Mouse (Mus musculus) hindbrain, postnatal 0 days (tissue): ENCODE data around the gene Mdm4. TPM values are rescaled to one million over a fixed set of nuclear protein-coding genes. Genes with fewer than 3 reads are reported as not detected.

ENCODE experiments used
- ATAC-seq: fragments of 200-750 bp; cut with Nextera tagmentation; 2 replicates; pipeline ENCODE4 v1.8.0; 2017; ENCODE audit warnings: mild to moderate bottlenecking, moderate TSS enrichment, moderate library complexity
- DNase-seq: peaks from one replicate; pipeline ENCODE4 v3.0.0-alpha.2; 2015; ENCODE audit warnings: low spot score
- H3K27ac ChIP-seq: fragments of 300-500 bp; sonication (generic); 2 replicates; pipeline ENCODE4 v1.5.1; 2014; ENCODE audit warnings: mild to moderate bottlenecking
- H3K27me3 ChIP-seq: fragments of 300-500 bp; sonication (generic); 2 replicates; pipeline ENCODE4 v1.6.1; 2014; ENCODE audit warnings: low read length, mixed read lengths; ENCODE audit not compliant: insufficient read depth
- H3K36me3 ChIP-seq: fragments of 300-500 bp; sonication (generic); 2 replicates; pipeline ENCODE4 v1.6.1; 2014; ENCODE audit warnings: low read length, mixed read lengths; ENCODE audit not compliant: insufficient read depth
- H3K4me1 ChIP-seq: fragments of 300-500 bp; sonication (generic); 2 replicates; pipeline ENCODE4 v1.6.1; 2014; ENCODE audit warnings: antibody characterized with exemption, low read length, mixed read lengths; ENCODE audit not compliant: insufficient read depth
- H3K4me2 ChIP-seq: fragments of 300-500 bp; sonication (generic); 2 replicates; pipeline ENCODE4 v1.6.1; 2014; ENCODE audit warnings: low read depth, mild to moderate bottlenecking, low read length, moderate library complexity, mixed read lengths
- H3K4me3 ChIP-seq: fragments of 300-500 bp; sonication (generic); 2 replicates; pipeline ENCODE4 v1.5.1; 2014; ENCODE audit warnings: low read length
- H3K9ac ChIP-seq: fragments of 300-500 bp; sonication (generic); replicated peaks from 2 replicates; pipeline ENCODE4 v1.6.1; 2014; ENCODE audit warnings: mild to moderate bottlenecking, low read length, moderate library complexity, mixed read lengths
- H3K9me3 ChIP-seq: fragments of 300-500 bp; sonication (generic); 2 replicates; pipeline ENCODE4 v1.6.1; 2016; ENCODE audit warnings: low read length, mixed read lengths
- CTCF ChIP-seq: IDR thresholded peaks from 2 replicates; pipeline ENCODE4 v1.5.1; 2016; ENCODE audit warnings: antibody characterized with exemption, control low read depth, low read depth
- WGBS: fragments of 180-500 bp; shearing (Covaris S2); extraction: QIAGEN DNeasy Blood & Tissue Kit; methylation state at CpG from one replicate; pipeline ENCODE4 v1.1.7; 2014; 5-methylcytosine and 5-hydroxymethylcytosine counted together
- polyA plus RNA-seq: library from polyadenylated mRNA; unstranded; fragments of >200 nt; fragmentation: Nextera tagmentation; extraction: Ambion mirVana; gene quantifications from 2 replicates; pipeline ENCODE4 v1.2.1, GENCODE M21; 2015
- total RNA-seq: library from RNA; depleted of rRNA; stranded (reverse); fragments of >200 nt; gene quantifications from 2 replicates; pipeline ENCODE4 v1.2.3, GENCODE M21; 2014

The Mdm4 gene
- total and polyA plus RNA-seq, 2 experiments from 2014 or later: 29.1 to 61.3 TPM

GRCm38 (mm10) chr1:133053034-133053433, 22.7 kb upstream of the Mdm4 start:
- H3K27me3 ChIP-seq: no peaks in the 10 kb centered on the region
- DNase-seq (no peak), ATAC-seq (no peak)
- no peak overlapping the region for H3K27ac ChIP-seq
- H3K36me3 ChIP-seq: no peaks in the 10 kb centered on the region
- H3K9ac ChIP-seq: no peak overlapping the region
- no peak for TF ChIP-seq CTCF
- no peaks in the 10 kb centered on the region for H3K9me3 ChIP-seq
- no peak overlapping the region for H3K4me3 ChIP-seq
- no peak overlapping the region for H3K4me2 ChIP-seq
- peaks cover 13% of the 10 kb centered on the region; the same call in 1 of the 2 replicates for H3K4me1 ChIP-seq
- 72% methylated on average over 5 of the region's 5 CpGs for WGBS

- H3K4me1 ChIP-seq: peaks cover 11% of the 10 kb centered on the region; the same call in 1 of the 2 replicates
- no peaks in the 10 kb centered on the region for H3K27me3 ChIP-seq
- no peak overlapping the region for H3K9ac ChIP-seq
- no peak for DNase-seq
- H3K27ac ChIP-seq: no peak overlapping the region
- ATAC-seq: no peak
- no peak; the same call in 1 of the 2 replicates for TF ChIP-seq CTCF
- H3K4me3 ChIP-seq: no peak overlapping the region
- H3K36me3 ChIP-seq: no peaks in the 10 kb centered on the region
- no peaks in the 10 kb centered on the region for H3K9me3 ChIP-seq
- H3K4me2 ChIP-seq: no peak overlapping the region
- 96% methylated on average over 2 of the region's 2 CpGs for WGBS
Measured at GRCm38 (mm10) chr1:133051829-133052228, 21.5 kb upstream of the Mdm4 start.

GRCm38 (mm10) chr1:133050001-133050431, 19.7 kb upstream of the Mdm4 start:
- no peak for DNase-seq
- H3K4me3 ChIP-seq: no peak overlapping the region
- no peak overlapping the region for H3K9ac ChIP-seq
- no peak overlapping the region for H3K4me2 ChIP-seq
- peaks cover 11% of the 10 kb centered on the region for H3K4me1 ChIP-seq
- no peak for TF ChIP-seq CTCF
- 28% methylated on average over 11 of the region's 11 CpGs for WGBS
- no peaks in the 10 kb centered on the region for H3K36me3 ChIP-seq
- no peak for ATAC-seq
- H3K27me3 ChIP-seq: no peaks in the 10 kb centered on the region
- no peak overlapping the region for H3K27ac ChIP-seq
- H3K9me3 ChIP-seq: no peaks in the 10 kb centered on the region

- no peaks in the 10 kb centered on the region for H3K36me3 ChIP-seq
- TF ChIP-seq CTCF: no peak
- H3K4me2 ChIP-seq: peak overlapping the region; percentile 25; the same call in 1 of the 2 replicates
- no peak overlapping the region for H3K4me3 ChIP-seq
- H3K27me3 ChIP-seq: no peaks in the 10 kb centered on the region
- H3K9me3 ChIP-seq: no peaks in the 10 kb centered on the region
- no peak overlapping the region for H3K27ac ChIP-seq
- no peak for ATAC-seq
- 0 out of 2 replicates have a peak overlapping the region, but pooled peaks have one; percentile 3 for H3K9ac ChIP-seq
- 19% methylated on average over 2 of the region's 2 CpGs for WGBS
- no peak for DNase-seq
- H3K4me1 ChIP-seq: peaks cover 11% of the 10 kb centered on the region
Measured at GRCm38 (mm10) chr1:133048690-133049089, 18.3 kb upstream of the Mdm4 start.

- 21% methylated on average over 8 of the region's 8 CpGs for WGBS
- peak overlapping the region; percentile 95; the same call in 1 of the 2 replicates for H3K27ac ChIP-seq
- TF ChIP-seq CTCF: no peak
- peak overlapping the region; percentile 80 for H3K4me2 ChIP-seq
- H3K9me3 ChIP-seq: no peaks in the 10 kb centered on the region
- peak overlapping the region; percentile 90 for H3K4me3 ChIP-seq
- no peak for ATAC-seq
- DNase-seq: no peak
- peaks cover 8% of the 10 kb centered on the region for H3K4me1 ChIP-seq
- H3K36me3 ChIP-seq: no peaks in the 10 kb centered on the region
- H3K27me3 ChIP-seq: no peaks in the 10 kb centered on the region
- H3K9ac ChIP-seq: peak overlapping the region; percentile 97; the same call in 1 of the 2 replicates
Measured at GRCm38 (mm10) chr1:133047575-133047974, 17.2 kb upstream of the Mdm4 start.

- DNase-seq (peak; percentile 73), ATAC-seq (peak; percentile 75)
- under 1% methylated on average over 28 of the region's 40 CpGs for WGBS
- no peak for TF ChIP-seq CTCF
- peaks cover 8% of the 10 kb centered on the region for H3K4me1 ChIP-seq
- no peaks in the 10 kb centered on the region for H3K36me3 ChIP-seq
- H3K27me3 ChIP-seq: no peaks in the 10 kb centered on the region
- H3K27ac ChIP-seq: peak overlapping the region; percentile 95
- peak overlapping the region; percentile 97 for H3K9ac ChIP-seq
- no peaks in the 10 kb centered on the region for H3K9me3 ChIP-seq
- H3K4me2 ChIP-seq: peak overlapping the region; percentile 80
- H3K4me3 ChIP-seq: peak overlapping the region; percentile 90
Measured at GRCm38 (mm10) chr1:133046441-133046931, 16.1 kb upstream of the Mdm4 start.

GRCm38 (mm10) chr1:133045861-133046440, 15.6 kb upstream of the Mdm4 start:
- peak overlapping the region; percentile 95 for H3K27ac ChIP-seq
- no peaks in the 10 kb centered on the region for H3K27me3 ChIP-seq
- WGBS: under 1% methylated on average over 65 of the region's 71 CpGs
- peak overlapping the region; percentile 97 for H3K9ac ChIP-seq
- peak overlapping the region; percentile 90 for H3K4me3 ChIP-seq
- peak overlapping the region; percentile 80 for H3K4me2 ChIP-seq
- no peaks in the 10 kb centered on the region for H3K9me3 ChIP-seq
- peak; percentile 91 for ATAC-seq
- peak; percentile 85 for DNase-seq
- peak; percentile 39 for TF ChIP-seq CTCF
- peaks cover 8% of the 10 kb centered on the region for H3K4me1 ChIP-seq
- H3K36me3 ChIP-seq: no peaks in the 10 kb centered on the region
